Mouse (Mus musculus) kidney, adult 8-10 months (tissue): ENCODE data around the gene H2-Eb1.

Experiments used
- DNase-seq, 2 experiments: peaks; one replicate each; pipeline ENCODE4 v3.0.0; 2022

Gene H2-Eb1

GRCm38 (mm10) chr17:34325436-34325835, 19.8 kb downstream of the H2-Eb1 start, which contains the start of gene H2-Eb2:
TSS of gene H2-Eb2 (plus strand) at chr17:34325665.
- DNase-seq: no peak

GRCm38 (mm10) chr17:34326373-34326772, 20.7 kb downstream of the H2-Eb1 start:
- DNase-seq: no peak

GRCm38 (mm10) chr17:34329807-34330206, 24.1 kb downstream of the H2-Eb1 start:
- DNase-seq: no peak

GRCm38 (mm10) chr17:34331200-34331599, 25.5 kb downstream of the H2-Eb1 start:
- DNase-seq: no peak

GRCm38 (mm10) chr17:34340619-34341402, 35.1 kb downstream of the H2-Eb1 start:
- DNase-seq: no peak

GRCm38 (mm10) chr17:34344882-34345281, 39.2 kb downstream of the H2-Eb1 start:
- no peak for DNase-seq

- no peak for DNase-seq
Observed at GRCm38 (mm10) chr17:34345486-34345885, 39.8 kb downstream of the H2-Eb1 start.

- DNase-seq: no peak
Observed at GRCm38 (mm10) chr17:34346041-34346440, 40.4 kb downstream of the H2-Eb1 start.

- peak; percentile 29 to 68 for DNase-seq
Observed at GRCm38 (mm10) chr17:34347606-34348308, 42.1 kb downstream of the H2-Eb1 start.

GRCm38 (mm10) chr17:34349429-34349828, 43.8 kb downstream of the H2-Eb1 start:
- DNase-seq: peak; percentile 29 to 82

- DNase-seq: no peak
Observed at GRCm38 (mm10) chr17:34354539-34354938, 48.9 kb downstream of the H2-Eb1 start, which contains the start of gene Btnl2. TSS of gene Btnl2 (plus strand) at chr17:34354822.

GRCm38 (mm10) chr17:34354940-34355339, 49.3 kb downstream of the H2-Eb1 start:
- DNase-seq: no peak

GRCm38 (mm10) chr17:34362954-34363546, 57.4 kb downstream of the H2-Eb1 start:
- DNase-seq: no peak

- DNase-seq: no peak
Observed at GRCm38 (mm10) chr17:34363676-34364310, 58.1 kb downstream of the H2-Eb1 start.

- DNase-seq: no peak
Observed at GRCm38 (mm10) chr17:34365031-34365430, 59.4 kb downstream of the H2-Eb1 start.
